Mouse (Mus musculus): ENCODE measurements around the gene Armt1. TPM values are rescaled to one million over a fixed set of nuclear protein-coding genes. Genes with fewer than 3 reads are reported as not detected.
A peak's percentile ranks its signal among the peaks of the same experiment; 100 is the strongest.

Armt1 gene
- polyA plus RNA-seq, 1 experiment from 2014 or later = 19.4 TPM

- Histone ChIP-seq H3K4me2 (peak overlapping the region; percentile 24; the same call in 1 of the 2 replicates), H3K4me3 (replicated peaks) (no peak overlapping the region), H3K27me3 (no peaks in the 10 kb centered on the region), H3K27ac (no peak overlapping the region), H3K9me3 (replicated peaks) (no peaks in the 10 kb centered on the region), H3K9ac (0 out of 2 replicates have a peak overlapping the region, but pooled peaks have one; percentile 24), H3K36me3 (no peaks in the 10 kb centered on the region), H3K4me1 (replicated peaks) (peaks cover 17% of the 10 kb centered on the region)
- ATAC-seq (ENCODE audit: low read depth) = no peak
- DNase-seq = no peak
- 76% methylated on average over 5 of the region's 5 CpGs for WGBS (ENCODE audit: insufficient replicate concordance)
Measured at GRCm38 (mm10) chr10:4489865-4490264, 57.6 kb downstream of the Armt1 start.

- Histone ChIP-seq H3K4me2 (peak overlapping the region; percentile 33), H3K27me3 (no peaks in the 10 kb centered on the region), H3K4me1 (replicated peaks) (peaks cover 17% of the 10 kb centered on the region), H3K9ac (0 out of 2 replicates have a peak overlapping the region, but pooled peaks have one; percentile 27), H3K27ac (0 out of 2 replicates have a peak overlapping the region, but pooled peaks have one; percentile 2), H3K36me3 (no peaks in the 10 kb centered on the region), H3K4me3 (replicated peaks) (no peak overlapping the region), H3K9me3 (replicated peaks) (no peaks in the 10 kb centered on the region)
- WGBS (ENCODE audit: insufficient replicate concordance) = 24% methylated on average over 2 of the region's 3 CpGs
- ATAC-seq (ENCODE audit: low read depth) (peak; percentile 66), DNase-seq (no peak)
Measured at GRCm38 (mm10) chr10:4491281-4491680, 59.0 kb downstream of the Armt1 start.

- Histone ChIP-seq H3K4me1 (replicated peaks) (peaks cover 17% of the 10 kb centered on the region), H3K9me3 (replicated peaks) (no peaks in the 10 kb centered on the region), H3K36me3 (no peaks in the 10 kb centered on the region), H3K4me3 (replicated peaks) (no peak overlapping the region), H3K9ac (no peak overlapping the region), H3K27me3 (no peaks in the 10 kb centered on the region), H3K4me2 (no peak overlapping the region), H3K27ac (no peak overlapping the region)
- WGBS (ENCODE audit: insufficient replicate concordance) = 35% methylated on average over 1 of the region's 1 CpGs
- DNase-seq (no peak), ATAC-seq (ENCODE audit: low read depth) (peak; percentile 57; the same call in 1 of the 2 replicates)
Measured at GRCm38 (mm10) chr10:4492045-4492444, 59.8 kb downstream of the Armt1 start.

- H3K9me3 ChIP-seq (replicated peaks) = no peaks in the 10 kb centered on the region
- 43% methylated on average over 4 of the region's 4 CpGs for WGBS (ENCODE audit: insufficient replicate concordance)
Measured at GRCm38 (mm10) chr10:4492909-4493308, 60.6 kb downstream of the Armt1 start.

GRCm38 (mm10) chr10:4503251-4503650 lies 71.0 kb downstream of the Armt1 start:
- no peaks in the 10 kb centered on the region for H3K36me3 ChIP-seq
- ATAC-seq (ENCODE audit: low read depth) (no peak), DNase-seq (no peak)
- no peaks in the 10 kb centered on the region for H3K27me3 ChIP-seq
- H3K27ac ChIP-seq = no peak overlapping the region
- no peak overlapping the region for H3K4me3 ChIP-seq (replicated peaks)
- 79% methylated on average over 8 of the region's 8 CpGs for WGBS (ENCODE audit: insufficient replicate concordance)
- no peaks in the 10 kb centered on the region for H3K9me3 ChIP-seq (replicated peaks)
- H3K4me1 ChIP-seq (replicated peaks) = no peaks in the 10 kb centered on the region
- H3K4me2 ChIP-seq = no peak overlapping the region
- H3K9ac ChIP-seq = no peak overlapping the region

More at GRCm38 (mm10) chr10:4492909-4493308, 60.6 kb downstream of the Armt1 start:
- DNase-seq (no peak), ATAC-seq (ENCODE audit: low read depth) (no peak)
- H3K27ac ChIP-seq = no peak overlapping the region
- H3K4me2 ChIP-seq = no peak overlapping the region
- no peaks in the 10 kb centered on the region for H3K27me3 ChIP-seq
- H3K36me3 ChIP-seq = no peaks in the 10 kb centered on the region
- no peak overlapping the region for H3K4me3 ChIP-seq (replicated peaks)
- H3K9ac ChIP-seq = no peak overlapping the region
- peaks cover 17% of the 10 kb centered on the region for H3K4me1 ChIP-seq (replicated peaks)

Other genes with a start within 250 kb of the Armt1 start
- gene Akap12, start 166.1 kb upstream of the Armt1 start, polyA plus RNA-seq (2015; fragmentation: Nextera tagmentation; extraction: Ambion mirVana) = 4.6 and 5.6 TPM in 2 replicates
- 4.4 and 5.7 TPM in 2 replicates for gene Zbtb2, start 44.4 kb upstream of the Armt1 start, polyA plus RNA-seq (2015; fragmentation: Nextera tagmentation; extraction: Ambion mirVana)
- gene Rmnd1, start 79 bp upstream of the Armt1 start, polyA plus RNA-seq (2015; fragmentation: Nextera tagmentation; extraction: Ambion mirVana) = 21.4 and 25.0 TPM in 2 replicates
- not detected in 2 replicates for gene Ccdc170, start 50.0 kb downstream of the Armt1 start, polyA plus RNA-seq (2015; fragmentation: Nextera tagmentation; extraction: Ambion mirVana)
- gene Esr1, start 179.1 kb downstream of the Armt1 start, polyA plus RNA-seq (2015; fragmentation: Nextera tagmentation; extraction: Ambion mirVana) = 0.03 and 0.12 TPM in 2 replicates

Data from liver, embryonic 13.5 days (tissue).